Mouse (Mus musculus) E14TG2a.4 (cell line): ENCODE measurements around the gene Bicdl1.

ENCODE experiments used
- CTCF ChIP-seq: conservative IDR thresholded peaks from 2 replicates; pipeline ENCODE4 v1.5.1; 2014; ENCODE audit warnings: low read length
- NANOG ChIP-seq: IDR thresholded peaks from 2 replicates; pipeline ENCODE4 v1.6.1; 2014; ENCODE audit warnings: borderline replicate concordance, low read length, mixed read lengths
- POU5F1 ChIP-seq: IDR thresholded peaks from 2 replicates; pipeline ENCODE4 v1.6.1; 2014; ENCODE audit warnings: low read length, borderline replicate concordance

GRCm38 (mm10) chr5:115626237-115626886 lies 105.1 kb downstream of the Bicdl1 start:
- no peak for TF ChIP-seq CTCF
- no peak for TF ChIP-seq POU5F1
- no peak for TF ChIP-seq NANOG
